10 mouse cellular contexts compared by ENCODE assay signal in the genomic region with DNA sequence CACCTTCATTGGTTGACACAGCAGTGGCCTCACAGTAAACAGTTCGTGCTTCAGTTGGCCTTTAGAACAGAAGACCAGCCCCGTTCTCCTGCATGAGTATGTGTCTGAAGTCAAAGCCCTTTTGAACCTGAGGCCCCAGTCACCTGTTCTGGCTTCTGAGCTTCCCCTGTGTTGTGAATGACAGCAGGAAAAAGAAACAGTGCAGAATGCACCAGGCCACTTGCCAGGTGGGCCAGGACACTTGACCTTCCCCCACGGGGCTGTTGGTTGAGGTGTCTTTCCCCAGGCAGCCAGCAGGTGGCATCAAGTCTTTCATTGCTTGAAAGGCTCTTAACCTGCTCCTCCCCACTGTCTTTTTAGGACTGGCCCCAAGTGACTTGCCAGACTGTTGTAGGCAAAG.
A peak's percentile ranks its signal among the peaks of the same experiment; 100 is the strongest.
DNase-seq lines count a peak whose midpoint lies in the region; ATAC-seq and TF ChIP-seq lines count a peak whose summit lies in the region.
"Had no signal": no experiment of that assay in that cellular context is flagged by ENCODE, and none has a peak within 500 bp of the region (broad histone marks: within the 10 kb centered on the region; RNA-seq: fewer than 3 reads in every experiment).

No protein-coding gene starts in this region.

- ATAC-seq in frontal cortex, adult (ENCODE audit: low TSS enrichment): 0 out of 2 replicates have a peak, but pooled peaks have one; percentile 24
- peak; percentile 52 for ATAC-seq in kidney, postnatal 0 days (replicated peaks; ENCODE audit: low FRiP score, low read depth)
- ATAC-seq in megakaryocyte-erythroid progenitor cell, adult 5-6 weeks (replicated peaks; ENCODE audit: low FRiP score, low TSS enrichment, poor library complexity, severe bottlenecking): peak; percentile 68

- no peaks in the 10 kb centered on the region for H3K4me1 ChIP-seq in kidney, postnatal 0 days (replicated peaks; ENCODE audit: insufficient read depth, low read length)
- H3K4me1 ChIP-seq: hindbrain, embryonic 15.5 days; neural tube, embryonic 12.5 days had no signal

- H3K27me3 ChIP-seq in kidney, postnatal 0 days (ENCODE audit: insufficient read depth, low read length): no peaks in the 10 kb centered on the region
- H3K27me3 ChIP-seq: hindbrain, embryonic 15.5 days; neural tube, embryonic 12.5 days had no signal

- peak; percentile 79 for TF ChIP-seq CTCF in kidney, postnatal 0 days (IDR thresholded peaks at IDR 0.05; ENCODE audit: low read depth)

- DNase-seq in frontal cortex, postnatal 25 days (ENCODE audit: low spot score in 2 of 2): no peak
- DNase-seq in 3134 (ENCODE audit: extremely low read depth, insufficient read length, low spot score): peak; percentile 18
- peak; percentile 47 to 54 for DNase-seq in adrenal gland, adult 18-20 months (ENCODE audit: low spot score in 2 of 2)
- DNase-seq in embryo, embryonic 9.5 days (ENCODE audit: extremely low spot score): peak; percentile 58
- peak; percentile 73 for DNase-seq in kidney, postnatal 0 days (ENCODE audit: low spot score)
- DNase-seq in thymus, postnatal 36 days: peak; percentile 43 to 49

- H3K4me3 ChIP-seq in kidney, postnatal 0 days (replicated peaks; ENCODE audit: low read depth, low read length): no peak overlapping the region
- H3K4me3 ChIP-seq: hindbrain, embryonic 15.5 days; neural tube, embryonic 12.5 days had no signal

- no peak overlapping the region for H3K27ac ChIP-seq in kidney, postnatal 0 days
- H3K27ac ChIP-seq: hindbrain, embryonic 15.5 days; neural tube, embryonic 12.5 days had no signal

- no peak overlapping the region for H3K9ac ChIP-seq in kidney, postnatal 0 days (ENCODE audit: low read depth, low read length)
- H3K9ac ChIP-seq: hindbrain, embryonic 15.5 days; neural tube, embryonic 12.5 days had no signal

- H3K4me2 ChIP-seq in kidney, postnatal 0 days (ENCODE audit: low read length): no peak overlapping the region
- H3K4me2 ChIP-seq: hindbrain, embryonic 15.5 days; neural tube, embryonic 12.5 days had no signal

- WGBS in kidney, postnatal 0 days: 54% methylated on average over 3 of the region's 3 CpGs

- no peaks in the 10 kb centered on the region for H3K36me3 ChIP-seq in kidney, postnatal 0 days (ENCODE audit: insufficient read depth, low read length)
- H3K36me3 ChIP-seq: hindbrain, embryonic 15.5 days had no signal

- H3K9me3 ChIP-seq in kidney, postnatal 0 days (replicated peaks; ENCODE audit: low read length): no peaks in the 10 kb centered on the region
- H3K9me3 ChIP-seq: hindbrain, embryonic 15.5 days; neural tube, embryonic 12.5 days had no signal

Comparison
In these comparisons a context has a peak if more than half of its experiments do, and no peak if none do; other contexts are left out.
1. DNase-seq: peak in 3134 (single experiment), adrenal gland, adult 18-20 months (2 of 2), embryo, embryonic 9.5 days (single experiment), kidney, postnatal 0 days (single experiment) and thymus, postnatal 36 days (2 of 2); none in frontal cortex, postnatal 25 days (0 of 2).
2. Peak in every context shown above with its lines, with median percentiles within 50 percentile points of each other: ATAC-seq.